Mouse (Mus musculus) cerebellum, adult 2 months (tissue): ENCODE data around the gene Dennd1c. TPM values are rescaled to one million over a fixed set of nuclear protein-coding genes. Genes with fewer than 3 reads are reported as not detected.
A peak's percentile ranks its signal among the peaks of the same experiment; 100 is the strongest.

Experiments
- DNase-seq, 2 experiments: peaks; one replicate each; pipeline ENCODE4 v3.0.0; 2021
- H3K27ac ChIP-seq: fragments of 200-500 bp; 2 replicates; pipeline ENCODE4 v1.5.1; 2012; ENCODE audit warnings: low read length, control low read depth, inconsistent platforms; ENCODE audit not compliant: insufficient read depth
- H3K27me3 ChIP-seq: fragments of 200-500 bp; 2 replicates; pipeline ENCODE4 v1.6.1; 2012; ENCODE audit warnings: inconsistent platforms, mild to moderate bottlenecking, low read length, moderate library complexity; ENCODE audit not compliant: control insufficient read depth, insufficient read depth
- H3K4me1 ChIP-seq: fragments of 200-500 bp; 2 replicates; pipeline ENCODE4 v1.6.1; 2011; ENCODE audit warnings: low read length; ENCODE audit not compliant: control insufficient read depth, insufficient read depth
- H3K4me3 ChIP-seq: fragments of 200-500 bp; replicated peaks from 2 replicates; pipeline ENCODE3; 2011; ENCODE audit warnings: mild to moderate bottlenecking, low read depth, low read length, control low read depth; ENCODE audit not compliant: insufficient read depth
- CTCF ChIP-seq: fragments of 200-500 bp; IDR thresholded peaks from 2 replicates; pipeline ENCODE4 v1.5.1; 2011; ENCODE audit warnings: low read depth, mild to moderate bottlenecking, control low read depth, low read length, moderate library complexity, borderline replicate concordance; ENCODE audit not compliant: insufficient read depth
- POLR2A ChIP-seq: fragments of 200-500 bp; IDR thresholded peaks from 2 replicates; pipeline ENCODE4 v1.6.1; 2011; ENCODE audit warnings: low read length, control low read depth, borderline replicate concordance; ENCODE audit not compliant: insufficient read depth
- WGBS: fragments of 180-500 bp; shearing (Covaris S2); methylation state at CpG from one replicate; pipeline ENCODE4 v1.1.7; 2018; 5-methylcytosine and 5-hydroxymethylcytosine counted together
- polyA plus RNA-seq: library from polyadenylated mRNA; depleted of rRNA; stranded (reverse); fragments of >200 nt; gene quantifications from 2 replicates; pipeline ENCODE4 v1.2.3, GENCODE M21; 2012

Dennd1c gene
- polyA plus RNA-seq, 1 experiment: 1.1 TPM

DNA sequence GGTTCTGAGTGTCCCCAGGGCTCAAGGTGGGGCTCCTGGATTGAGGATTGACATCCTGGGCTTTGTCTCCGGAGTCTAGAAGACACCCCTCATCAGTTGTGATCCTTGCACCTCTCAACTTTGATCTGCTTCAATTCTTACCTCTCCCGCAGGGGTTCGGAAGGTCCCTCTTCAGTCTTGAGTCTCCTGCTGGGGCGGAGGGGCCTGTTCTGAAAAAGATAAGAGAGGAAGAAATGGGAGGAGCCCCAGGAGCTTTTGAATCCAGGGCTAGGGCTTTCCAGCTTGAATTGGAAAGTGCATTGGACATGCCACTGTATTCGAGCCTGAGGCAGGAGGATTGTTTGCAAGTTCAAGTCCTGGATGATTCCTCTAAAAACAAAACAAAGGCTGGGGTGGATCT, 11.4 kb downstream of the Dennd1c start:
- TF ChIP-seq POLR2A (no peak), CTCF (no peak)
- DNase-seq: no peak
- no peaks in the 10 kb centered on the region for H3K27me3 ChIP-seq
- peaks cover 3% of the 10 kb centered on the region; the same call in 1 of the 2 replicates for H3K4me1 ChIP-seq
- H3K4me3 ChIP-seq: no peak overlapping the region
- H3K27ac ChIP-seq: no peak overlapping the region
- WGBS: 66% methylated on average over 5 of the region's 5 CpGs

GRCm38 (mm10) chr17:57063031-57063430, 15.3 kb downstream of the Dennd1c start:
- H3K4me1 ChIP-seq: peaks cover 9% of the 10 kb centered on the region
- 46% methylated on average over 8 of the region's 8 CpGs for WGBS
- DNase-seq: no peak
- no peak overlapping the region for H3K27ac ChIP-seq
- H3K4me3 ChIP-seq: no peak overlapping the region
- no peaks in the 10 kb centered on the region for H3K27me3 ChIP-seq
- TF ChIP-seq POLR2A (no peak), CTCF (no peak)

- Histone ChIP-seq H3K4me3 (peak overlapping the region; percentile 48), H3K27ac (no peak overlapping the region)
- WGBS: 5% methylated on average over 22 of the region's 22 CpGs
Measured at GRCm38 (mm10) chr17:57062548-57062947, 15.8 kb downstream of the Dennd1c start.

DNA sequence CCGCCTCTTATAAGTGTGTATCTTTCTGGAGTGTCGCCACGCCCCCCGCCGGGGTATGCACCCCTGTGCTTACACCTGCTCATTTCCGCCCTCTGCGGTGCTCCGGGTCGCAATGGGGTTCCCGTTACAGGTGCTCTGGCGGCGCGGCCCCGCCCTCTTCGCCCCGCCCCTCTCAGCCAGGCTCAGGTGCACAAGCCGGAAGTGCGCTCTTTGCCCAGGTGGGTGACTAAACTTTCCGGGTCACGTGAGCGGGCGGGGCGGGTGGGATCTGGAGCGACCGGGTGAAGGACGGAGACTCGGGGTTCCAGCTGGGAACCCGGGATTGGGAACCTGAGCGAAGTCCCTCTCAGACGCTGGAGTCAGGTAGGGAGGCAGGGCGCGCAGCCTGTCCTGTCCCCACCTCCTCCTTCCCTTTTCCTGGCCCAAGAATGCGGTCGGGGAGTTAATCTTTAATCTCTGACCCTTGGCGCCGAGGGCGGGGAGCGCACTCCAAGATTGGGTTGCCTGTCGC, 16.2 kb downstream of the Dennd1c start:
- H3K27ac ChIP-seq: no peak overlapping the region
- no peak for TF ChIP-seq POLR2A
- under 1% methylated on average over 39 of the region's 39 CpGs for WGBS
- no peaks in the 10 kb centered on the region for H3K27me3 ChIP-seq
- peak overlapping the region; percentile 48 for H3K4me3 ChIP-seq
- peaks cover 9% of the 10 kb centered on the region for H3K4me1 ChIP-seq
- DNase-seq: peak; percentile 53 to 55

More at GRCm38 (mm10) chr17:57062548-57062947, 15.8 kb downstream of the Dennd1c start:
- no peak for TF ChIP-seq POLR2A
- TF ChIP-seq CTCF: no peak
- Histone ChIP-seq H3K4me1 (peaks cover 9% of the 10 kb centered on the region), H3K27me3 (no peaks in the 10 kb centered on the region)
- no peak for DNase-seq

GRCm38 (mm10) chr17:57061069-57061468, 17.2 kb downstream of the Dennd1c start:
- Histone ChIP-seq H3K27ac (no peak overlapping the region), H3K4me3 (peak overlapping the region; percentile 20), H3K27me3 (no peaks in the 10 kb centered on the region), H3K4me1 (peaks cover 9% of the 10 kb centered on the region)
- WGBS: 46% methylated on average over 10 of the region's 10 CpGs
- peak in 1 of 2 experiments; percentile 45 for DNase-seq
- TF ChIP-seq POLR2A (no peak), CTCF (no peak)

DNA sequence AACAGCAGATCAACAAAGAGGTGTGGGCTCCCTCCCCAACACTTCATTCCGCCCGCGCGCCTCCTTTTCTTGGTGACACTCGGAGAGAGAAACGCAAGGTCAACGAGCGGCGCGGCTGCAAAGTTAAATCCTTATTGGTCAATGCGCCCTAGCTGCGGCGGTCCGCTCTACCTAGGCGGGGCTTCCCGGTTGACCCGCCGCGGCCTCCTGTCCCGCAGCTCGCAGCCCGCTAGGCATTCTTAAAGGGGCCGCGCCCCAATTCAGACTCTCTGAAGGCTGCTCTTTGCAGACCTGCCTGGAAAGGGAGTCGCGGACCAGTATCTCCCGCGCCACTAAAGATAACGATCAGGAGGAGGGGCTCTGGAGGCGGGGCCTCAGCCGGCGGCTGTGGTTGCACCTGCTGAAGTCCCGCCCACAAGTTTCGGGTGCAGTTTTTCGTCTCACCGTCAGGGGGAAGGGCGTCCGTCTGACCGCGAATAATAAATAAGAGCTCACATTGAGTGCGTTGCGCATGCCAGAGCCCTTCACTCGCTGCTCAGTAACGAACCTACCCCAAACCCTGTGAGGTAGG, 18.0 kb downstream of the Dennd1c start:
- H3K27me3 ChIP-seq: no peaks in the 10 kb centered on the region
- DNase-seq: peak; percentile 98 to 99
- peak overlapping the region; percentile 81 for H3K27ac ChIP-seq
- TF ChIP-seq CTCF: peak; percentile 78
- TF ChIP-seq POLR2A: peak; percentile 53; the same call in 1 of the 2 replicates
- H3K4me3 ChIP-seq: peak overlapping the region; percentile 93
- under 1% methylated on average over 44 of the region's 44 CpGs for WGBS
- peaks cover 9% of the 10 kb centered on the region for H3K4me1 ChIP-seq

GRCm38 (mm10) chr17:57059486-57059977, 18.8 kb downstream of the Dennd1c start, which contains the start of gene Slc25a23:
TSS of gene Slc25a23 (minus strand) at chr17:57059863.
- H3K4me1 ChIP-seq: peaks cover 12% of the 10 kb centered on the region
- no peak for TF ChIP-seq POLR2A
- no peak for TF ChIP-seq CTCF
- peak within 1 kb of the TSS; percentile 93 for H3K4me3 ChIP-seq
- H3K27me3 ChIP-seq: no peaks in the 10 kb centered on the region
- under 1% methylated on average over 39 of the region's 45 CpGs for WGBS
- H3K27ac ChIP-seq: peak within 1 kb of the TSS; percentile 84
- DNase-seq: peak; percentile 77

DNA sequence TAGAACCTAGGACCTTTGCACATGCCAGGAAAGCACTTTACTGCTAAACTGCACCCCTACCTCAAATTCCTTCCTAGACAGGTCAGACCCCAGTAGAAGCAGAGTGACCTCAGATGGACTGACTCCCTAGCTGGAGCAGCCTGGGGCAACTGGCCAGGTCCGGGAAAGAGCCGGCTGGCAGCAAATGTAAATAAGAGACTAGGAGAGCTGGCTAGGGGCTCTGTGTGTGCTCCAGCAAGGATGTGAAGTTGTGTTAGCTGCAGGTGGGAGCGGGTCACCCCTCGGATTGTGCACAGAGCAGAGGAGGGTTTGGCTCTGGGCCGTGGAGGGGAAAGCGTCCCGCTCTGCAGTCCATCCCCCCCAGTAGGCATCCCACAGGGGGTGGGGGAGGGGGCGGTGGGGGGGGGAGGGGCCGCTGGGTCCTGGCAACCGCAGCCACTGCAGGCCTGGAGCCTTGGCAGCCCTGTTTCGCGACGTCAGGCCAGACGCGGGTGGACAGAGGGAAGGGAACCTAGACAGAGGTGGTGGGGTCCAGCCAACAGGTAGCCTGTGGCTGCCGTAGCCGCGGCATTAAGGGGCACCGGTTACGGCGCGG, 19.3 kb downstream of the Dennd1c start, which contains the start of gene Crb3:
TSS of gene Crb3 (plus strand) at position 215 of the 595 bp plus-strand sequence.
- no peak for TF ChIP-seq POLR2A
- no peak for TF ChIP-seq CTCF
- 0% methylated on average over 13 of the region's 22 CpGs for WGBS

More for the DNA sequence above, 19.3 kb downstream of the Dennd1c start, which contains the start of gene Crb3:
- H3K27me3 ChIP-seq: no peaks in the 10 kb centered on the region
- H3K4me1 ChIP-seq: peaks cover 12% of the 10 kb centered on the region
- peak; percentile 63 to 69 for DNase-seq
- H3K4me3 ChIP-seq: peak within 1 kb of the TSS; percentile 93
- peak within 1 kb of the TSS; percentile 84 for H3K27ac ChIP-seq
